Mouse (Mus musculus): Measurements from ENCODE around the gene Adcy6. TPM values are rescaled to one million over a fixed set of nuclear protein-coding genes. Genes with fewer than 3 reads are reported as not detected.

The Adcy6 gene
- total RNA-seq (2021) = 100 to 1,000 TPM; 141 to 148 TPM
- long read RNA-seq, experiment 1, partial matches to known transcripts = 1 of 20 reads
- long read RNA-seq, experiment 1, other reads (novel, unspliced or antisense) = 17 of 20 reads
- long read RNA-seq, experiment 2, partial matches to known transcripts = 2 of 16 reads
- long read RNA-seq, experiment 2, other reads (novel, unspliced or antisense) = 14 of 16 reads

GRCm38 (mm10) chr15:98609331-98610130, at the start of gene Adcy6:
TSS of gene Adcy6 (minus strand) at chr15:98610076.
- peak; percentile 85 to 88 for DNase-seq

- DNase-seq = no peak
Observed at GRCm38 (mm10) chr15:98656982-98657751, 47.3 kb upstream of the Adcy6 start.

GRCm38 (mm10) chr15:98652174-98652573, 42.3 kb upstream of the Adcy6 start:
- DNase-seq = no peak

- no peak for DNase-seq
Observed at GRCm38 (mm10) chr15:98651431-98651830, 41.6 kb upstream of the Adcy6 start.

DNA sequence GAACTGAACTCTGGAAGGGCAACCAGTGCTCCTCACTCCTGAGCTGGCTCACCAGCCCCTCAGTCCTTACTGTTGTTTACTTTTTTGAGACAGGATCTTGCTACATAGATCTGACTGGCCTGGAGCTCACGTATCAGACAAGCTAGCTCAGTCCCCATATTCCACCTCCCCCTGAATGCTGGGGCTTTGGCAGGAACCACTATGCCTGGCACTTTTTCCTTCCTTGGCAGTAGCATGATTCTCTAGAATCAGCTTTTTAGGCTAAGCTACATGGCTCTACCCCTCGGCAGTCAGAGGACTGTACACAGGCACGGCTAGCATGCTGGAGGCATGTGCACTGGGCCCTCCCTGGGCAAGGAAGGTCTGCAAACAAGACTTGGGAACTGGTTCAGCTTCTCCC, 38.2 kb upstream of the Adcy6 start:
- DNase-seq = no peak

- no peak for DNase-seq
Observed at GRCm38 (mm10) chr15:98647308-98647707, 37.4 kb upstream of the Adcy6 start.

DNA sequence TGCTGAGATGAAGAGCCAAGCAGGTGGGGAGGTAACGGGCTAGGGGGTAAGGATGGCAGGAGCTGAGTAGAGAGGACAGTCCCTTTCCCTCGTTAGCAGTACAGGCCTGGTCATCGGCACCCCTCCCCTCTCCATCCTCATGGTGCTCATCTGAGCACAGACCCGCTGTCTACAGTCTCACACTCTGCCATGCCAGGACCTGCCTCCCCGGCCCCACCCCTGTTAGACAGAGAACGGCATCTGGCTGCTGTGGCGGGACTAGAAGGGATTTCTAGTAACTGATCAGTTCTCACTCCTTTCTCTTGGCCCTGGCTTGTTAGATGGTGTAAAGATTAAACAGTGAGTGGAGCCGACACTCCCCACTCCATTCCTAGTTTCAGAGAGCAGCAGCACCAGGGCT, 36.9 kb upstream of the Adcy6 start:
- no peak for DNase-seq

DNA sequence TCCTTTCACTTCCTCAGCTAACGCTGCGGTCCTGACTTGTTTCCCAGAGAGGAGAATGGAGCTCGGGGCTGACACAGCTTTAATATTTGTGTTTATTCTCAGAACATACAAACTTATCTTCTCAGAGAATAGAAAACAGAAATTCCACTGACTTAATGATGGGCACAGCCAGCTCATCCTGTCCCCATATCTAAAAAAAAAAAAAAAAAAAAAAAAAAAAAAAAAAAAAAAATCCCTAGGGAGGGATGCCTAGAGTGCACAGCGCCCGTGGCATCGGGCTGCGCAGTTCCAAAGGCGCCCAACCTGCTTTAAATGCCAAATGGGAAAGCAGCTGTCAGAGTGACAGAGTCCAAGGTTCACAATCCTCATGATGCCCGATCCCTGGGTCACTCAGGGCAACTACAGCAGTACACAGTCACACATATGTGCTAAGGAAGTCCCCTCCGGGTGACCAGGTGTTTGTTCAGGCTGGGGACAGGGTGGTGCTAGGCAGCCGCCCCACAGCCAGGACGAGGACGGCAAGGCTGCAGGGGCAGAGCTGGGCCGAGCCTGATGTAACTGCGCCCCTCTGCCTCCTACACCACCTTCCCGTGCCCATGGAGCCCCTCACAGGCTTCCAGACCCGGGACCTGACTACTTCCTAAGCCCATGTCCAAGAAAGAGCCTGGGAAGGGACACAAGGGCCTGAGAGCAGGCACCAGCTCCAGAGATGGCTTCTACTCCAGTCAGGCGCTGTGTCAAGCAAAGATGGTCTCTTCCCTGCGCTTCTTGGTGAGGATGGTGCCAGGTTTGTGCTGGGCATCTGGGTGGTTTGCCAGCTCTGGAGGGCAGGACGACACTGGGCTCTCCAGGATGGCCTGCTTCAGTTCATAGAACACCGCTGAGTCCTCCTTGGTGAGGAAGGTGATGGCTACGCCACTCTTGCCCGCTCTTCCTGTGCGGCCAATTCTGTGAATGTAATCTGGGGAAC, 35.5 kb upstream of the Adcy6 start:
- no peak for DNase-seq

DNA sequence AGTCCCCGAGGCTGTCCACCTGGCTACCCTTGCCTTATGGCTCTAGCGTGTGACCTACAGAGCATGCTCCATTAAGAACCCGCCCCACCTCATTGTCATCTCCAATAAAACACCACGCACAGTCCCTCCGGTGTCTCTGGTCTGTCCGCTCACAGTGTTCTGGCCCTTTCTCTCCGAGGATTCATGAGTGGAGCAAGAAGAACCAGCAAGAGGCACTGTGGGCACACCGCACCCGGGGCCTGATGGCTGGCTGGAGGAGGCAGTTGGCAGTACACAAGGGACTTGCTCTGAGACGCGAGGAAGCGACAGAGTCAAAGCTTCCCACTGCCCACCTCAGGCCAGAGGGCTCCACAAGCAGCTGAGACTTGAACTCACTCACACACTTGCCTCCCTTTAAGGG, 34.5 kb upstream of the Adcy6 start:
- no peak for DNase-seq

DNA sequence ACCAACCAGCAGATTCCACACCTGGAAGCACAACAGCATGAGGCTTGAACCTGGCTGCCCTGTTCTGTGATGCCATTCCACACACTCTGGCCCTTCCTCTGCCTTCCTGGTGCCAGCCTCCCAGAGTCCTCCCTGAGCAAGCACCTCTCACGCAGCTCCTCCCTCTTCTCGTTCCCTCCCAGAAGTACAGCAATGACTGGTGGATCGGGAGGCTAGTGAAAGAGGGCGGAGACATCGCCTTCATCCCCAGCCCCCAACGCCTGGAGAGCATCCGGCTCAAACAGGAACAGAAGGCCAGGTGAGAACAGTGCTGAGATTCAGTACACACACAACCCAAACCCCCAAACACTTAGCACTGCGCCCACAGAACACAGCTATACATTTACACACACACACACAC, 30.3 kb upstream of the Adcy6 start:
- DNase-seq = no peak

DNA sequence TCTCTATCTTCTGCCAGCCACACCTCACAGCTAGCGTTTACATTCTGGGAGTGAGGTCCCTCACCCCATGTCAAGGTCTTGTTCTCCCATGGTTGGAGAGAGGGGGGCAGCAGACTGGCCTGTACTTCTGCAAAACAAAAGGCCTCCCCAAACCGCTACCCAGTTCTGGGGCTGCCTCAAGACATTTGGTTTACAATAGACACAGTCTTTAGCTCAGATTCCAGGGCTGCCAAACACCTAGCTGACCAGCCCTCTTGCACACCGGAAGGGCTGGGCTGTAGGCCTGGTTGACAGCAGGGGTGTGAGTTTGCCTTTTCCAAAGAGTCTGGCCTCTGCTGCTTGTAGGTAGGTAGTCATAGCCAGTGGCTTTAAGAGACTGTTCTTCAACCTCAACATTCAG, 27.3 kb upstream of the Adcy6 start:
- DNase-seq = no peak

DNA sequence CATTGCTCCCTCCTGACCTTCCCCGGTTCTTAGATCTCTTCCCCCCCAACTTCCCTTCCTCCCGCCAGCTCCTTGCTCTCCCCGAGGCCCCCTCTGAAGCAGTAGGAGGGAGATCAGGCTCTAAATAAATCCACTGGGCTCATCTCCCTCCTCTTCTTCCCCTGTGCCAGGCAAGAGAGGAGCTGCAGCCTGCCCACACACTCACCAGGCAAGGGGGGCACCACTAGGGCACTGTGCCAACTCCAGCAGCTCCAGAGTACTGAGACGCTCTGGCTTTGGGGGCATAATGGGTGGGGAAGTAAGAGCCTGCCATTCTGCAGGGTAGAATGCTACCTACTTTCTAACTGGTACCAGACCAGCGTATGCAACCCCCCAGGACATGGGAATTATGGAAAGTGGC, 26.6 kb upstream of the Adcy6 start:
- DNase-seq = no peak

DNA sequence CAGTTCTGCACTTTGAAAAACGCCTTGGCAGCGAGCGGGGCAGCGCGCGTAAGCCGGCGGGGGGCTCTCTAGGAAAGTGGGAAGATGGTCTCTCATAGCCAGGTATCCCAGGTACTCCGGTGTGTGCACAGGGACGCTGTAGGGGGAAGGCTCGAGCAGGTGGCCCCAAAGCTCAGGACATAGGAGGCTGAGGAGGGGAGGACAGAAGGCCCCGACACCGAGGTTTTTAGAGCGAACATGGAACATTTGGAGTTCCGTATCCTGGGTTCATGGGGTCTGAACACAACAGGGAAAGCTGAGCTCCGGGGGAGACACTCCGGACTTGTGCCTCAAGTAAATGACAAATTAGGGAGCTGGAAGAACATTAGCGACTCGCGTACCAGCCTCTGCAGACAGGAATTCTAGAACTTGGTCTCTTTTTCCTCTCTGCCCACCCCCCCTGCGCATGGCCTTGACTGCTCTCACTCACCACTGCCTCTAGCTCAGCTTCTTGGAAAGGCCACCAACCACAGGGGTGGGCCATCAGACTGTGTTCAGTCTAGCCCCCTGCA, 25.5 kb upstream of the Adcy6 start:
- no peak for DNase-seq

- DNase-seq = peak; percentile 84 to 85
Observed at GRCm38 (mm10) chr15:98634541-98635081, 24.7 kb upstream of the Adcy6 start.

DNA sequence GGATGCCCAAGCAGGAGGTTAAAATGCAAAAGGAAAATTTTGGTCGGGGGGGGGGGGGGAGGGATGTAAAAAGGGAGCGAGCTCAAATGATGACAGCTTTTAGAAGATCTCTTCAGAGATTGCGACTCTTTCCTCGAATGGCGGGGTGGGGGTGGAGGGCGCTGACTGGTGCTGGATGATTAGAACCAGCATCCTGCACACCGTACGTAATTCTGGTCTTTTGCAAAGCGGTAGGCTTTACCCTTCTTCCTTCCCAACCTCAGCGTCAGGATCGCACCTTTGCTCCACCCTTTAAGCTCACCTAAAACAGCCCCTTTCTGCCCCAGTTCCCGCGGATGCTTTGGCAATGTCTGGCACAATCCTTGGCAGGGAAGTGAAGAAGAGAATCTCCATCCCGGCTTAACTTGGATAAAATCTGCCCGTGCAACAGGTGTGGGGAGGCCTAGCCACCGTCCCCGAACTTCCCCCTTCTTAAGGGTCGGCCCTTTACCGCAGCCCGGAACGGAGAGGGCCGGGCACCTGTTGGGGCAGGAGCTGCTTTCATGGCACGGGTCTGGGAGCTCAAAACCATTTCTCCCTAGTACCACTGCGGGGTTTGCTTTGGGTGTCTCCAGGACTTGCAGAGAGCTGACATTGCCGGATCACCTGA, 24.1 kb upstream of the Adcy6 start:
- no peak for DNase-seq

DNA sequence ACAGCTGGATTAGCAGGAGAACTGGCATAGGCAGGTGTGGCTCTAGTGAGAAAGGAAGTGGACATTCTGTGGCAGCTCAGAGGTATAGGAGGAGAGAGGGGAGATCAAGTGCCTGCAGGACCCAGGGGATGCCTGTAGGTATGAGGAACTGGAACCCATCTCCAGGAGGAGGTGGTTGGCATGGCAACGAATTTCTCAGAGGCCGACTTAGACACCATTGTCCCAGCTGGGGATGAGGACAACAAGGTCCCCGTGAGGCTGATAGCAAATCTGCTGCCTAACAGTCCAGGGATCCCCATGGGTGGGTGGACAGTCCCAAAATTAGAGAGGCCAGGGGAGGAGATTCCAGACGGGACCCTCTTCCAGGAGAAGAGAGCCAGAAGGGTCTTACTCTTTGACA, 23.0 kb upstream of the Adcy6 start:
- no peak for DNase-seq

- peak; percentile 69 to 73 for DNase-seq
Observed at GRCm38 (mm10) chr15:98632107-98632744, 22.4 kb upstream of the Adcy6 start.

DNA sequence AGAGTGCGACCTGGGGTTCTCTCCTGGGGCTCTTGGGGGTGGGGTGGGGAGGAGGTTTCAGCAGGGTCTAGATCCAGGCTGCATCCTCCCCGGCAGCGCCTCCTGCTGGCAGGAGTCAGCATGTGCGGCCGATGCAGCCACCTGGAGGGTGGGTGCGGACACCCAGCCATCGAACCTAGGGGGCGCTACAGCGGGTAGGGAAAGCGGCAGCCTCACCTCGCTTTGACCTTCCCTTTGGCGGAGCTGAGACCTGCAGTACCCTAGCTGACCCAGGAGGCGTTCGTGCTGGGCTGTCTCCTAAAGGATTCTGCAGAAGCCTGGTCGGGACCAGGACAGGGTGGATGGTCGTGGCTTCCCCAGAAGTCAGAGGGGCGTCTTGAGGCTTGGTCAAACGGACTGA, 21.6 kb upstream of the Adcy6 start:
- peak; percentile 46 to 67 for DNase-seq

- no peak for DNase-seq
Observed at GRCm38 (mm10) chr15:98630540-98630939, 20.7 kb upstream of the Adcy6 start, which contains the start of gene Cacnb3. TSS of gene Cacnb3 (plus strand) at chr15:98630840.

DNA sequence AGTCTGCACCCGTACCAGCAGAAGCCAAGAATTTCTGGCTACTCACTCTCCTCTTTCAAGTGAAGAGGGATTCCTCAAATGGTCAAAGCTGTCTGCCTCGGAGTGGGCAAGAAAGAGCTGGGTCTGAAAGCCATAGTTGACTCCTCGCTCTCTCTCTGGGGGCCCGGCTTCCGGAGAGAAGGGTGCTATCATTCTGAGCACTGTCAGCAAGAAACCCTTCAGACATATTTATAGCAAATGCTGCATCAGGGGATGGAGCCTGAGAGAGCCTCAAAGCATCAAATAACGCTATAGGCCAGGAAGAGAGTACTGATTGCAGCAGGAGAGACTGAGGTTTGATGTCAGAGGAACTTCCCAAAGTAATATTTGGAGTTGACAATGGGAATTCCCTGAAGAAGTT, 19.6 kb upstream of the Adcy6 start:
- no peak for DNase-seq

All from heart, adult 18-20 months (tissue).